Mouse (Mus musculus) small intestine, adult 2 months (tissue): ENCODE data around the gene Dusp10. TPM values are rescaled to one million over a fixed set of nuclear protein-coding genes. Genes with fewer than 3 reads are reported as not detected.

Experiments
- H3K27ac ChIP-seq: fragments of 200-500 bp; 2 replicates; pipeline ENCODE4 v1.5.1; 2012; ENCODE audit warnings: low read depth, low read length, control low read depth, inconsistent platforms; ENCODE audit not compliant: insufficient read depth
- H3K27me3 ChIP-seq: fragments of 200-500 bp; 2 replicates; pipeline ENCODE4 v1.6.1; 2012; ENCODE audit warnings: mild to moderate bottlenecking, moderate library complexity, low read length, inconsistent platforms; ENCODE audit not compliant: control insufficient read depth, insufficient read depth
- H3K36me3 ChIP-seq: fragments of 200-500 bp; 2 replicates; pipeline ENCODE4 v1.6.1; 2012; ENCODE audit warnings: mild to moderate bottlenecking, low read length, control low read depth, inconsistent platforms; ENCODE audit not compliant: control insufficient read depth, insufficient read depth
- H3K4me1 ChIP-seq: fragments of 200-500 bp; 2 replicates; pipeline ENCODE4 v1.6.1; 2012; ENCODE audit warnings: low read length, inconsistent platforms, mixed read lengths; ENCODE audit not compliant: control insufficient read depth, insufficient read depth, insufficient read length
- H3K4me3 ChIP-seq: fragments of 200-500 bp; 2 replicates; pipeline ENCODE4 v1.5.1; 2012; ENCODE audit warnings: low read depth, mild to moderate bottlenecking, control low read depth, inconsistent platforms, low read length, moderate library complexity
- CTCF ChIP-seq: fragments of 200-500 bp; IDR thresholded peaks from 2 replicates; pipeline ENCODE4 v1.5.1; 2012; ENCODE audit warnings: low read depth, mild to moderate bottlenecking, control low read depth, inconsistent platforms, low read length, moderate library complexity, mixed read lengths; ENCODE audit not compliant: insufficient replicate concordance, insufficient read length; ENCODE audit errors: extremely low read depth
- POLR2A ChIP-seq: fragments of 200-500 bp; IDR thresholded peaks from 2 replicates; pipeline ENCODE4 v1.6.1; 2012; ENCODE audit warnings: low read depth, mild to moderate bottlenecking, control low read depth, inconsistent platforms, low read length, moderate library complexity
- WGBS: fragments of 180-500 bp; shearing (Covaris S2); methylation state at CpG from one replicate; pipeline ENCODE4 v1.1.7; 2018; 5-methylcytosine and 5-hydroxymethylcytosine counted together
- polyA plus RNA-seq: library from polyadenylated mRNA; depleted of rRNA; stranded (reverse); fragments of >200 nt; gene quantifications from 2 replicates; pipeline ENCODE4 v1.2.3, GENCODE M21; 2012

The Dusp10 gene
- polyA plus RNA-seq, 1 experiment, result 26.9 TPM

GRCm38 (mm10) chr1:184064306-184064705 is 51.2 kb downstream of the Dusp10 start:
- WGBS, result 80% methylated on average over 7 of the region's 7 CpGs
- Histone ChIP-seq H3K36me3 (no peaks in the 10 kb centered on the region), H3K4me1 (peaks cover 2% of the 10 kb centered on the region; the same call in 1 of the 2 replicates), H3K4me3 (no peak overlapping the region), H3K27me3 (no peaks in the 10 kb centered on the region), H3K27ac (no peak overlapping the region)
- TF ChIP-seq POLR2A, result no peak
- no peak for TF ChIP-seq CTCF

GRCm38 (mm10) chr1:184065589-184066361 is 52.7 kb downstream of the Dusp10 start:
- H3K36me3 ChIP-seq, result no peaks in the 10 kb centered on the region
- 79% methylated on average over 13 of the region's 13 CpGs for WGBS
- H3K27me3 ChIP-seq, result no peaks in the 10 kb centered on the region
- no peak overlapping the region for H3K4me3 ChIP-seq
- TF ChIP-seq CTCF, result no peak
- no peak for TF ChIP-seq POLR2A
- H3K27ac ChIP-seq, result no peak overlapping the region
- peaks cover 2% of the 10 kb centered on the region; the same call in 1 of the 2 replicates for H3K4me1 ChIP-seq

DNA sequence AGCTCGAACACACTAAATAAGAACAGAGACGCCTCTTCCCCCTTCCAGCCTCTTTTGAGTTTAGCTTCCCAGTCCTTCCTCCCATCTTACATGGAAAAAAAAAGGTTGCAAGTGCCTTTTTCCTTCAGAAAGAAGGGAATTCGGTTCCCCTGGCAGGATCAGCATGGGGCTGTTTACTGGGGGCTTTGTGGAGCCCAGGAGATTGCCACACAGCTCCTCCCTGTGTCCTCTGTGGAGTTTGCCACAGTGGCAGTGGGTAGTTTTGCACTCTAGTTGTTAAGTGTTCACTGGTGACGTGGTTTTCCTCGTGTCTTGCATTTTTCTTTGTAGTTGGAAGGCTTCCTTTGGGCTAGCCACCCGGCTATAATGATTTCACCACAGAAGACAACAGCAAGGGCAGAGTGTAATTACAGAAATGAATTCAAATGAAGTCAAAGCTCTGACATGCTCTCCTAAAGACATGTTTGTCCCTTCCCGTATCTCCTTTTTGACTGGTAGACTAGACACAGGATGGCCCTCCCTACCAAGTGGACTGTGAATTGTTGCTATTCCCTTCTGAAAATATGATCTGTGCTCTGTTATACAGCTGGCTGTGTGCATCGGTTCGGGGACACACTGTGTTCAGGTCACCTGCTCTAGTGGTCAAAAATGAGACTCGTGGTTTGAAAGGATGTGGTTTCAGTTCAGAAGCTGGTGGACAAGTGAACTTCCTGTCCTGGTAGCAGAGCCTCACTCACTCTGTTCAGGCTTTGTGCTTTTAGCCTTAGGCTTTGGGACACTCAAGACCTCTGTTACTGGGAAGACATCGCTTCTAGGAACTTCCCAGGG is 53.6 kb downstream of the Dusp10 start:
- WGBS, result 64% methylated on average over 11 of the region's 11 CpGs
- Histone ChIP-seq H3K36me3 (0 out of 2 replicates have a peak, but pooled peaks cover 2% of the 10 kb centered on the region), H3K4me1 (peaks cover 2% of the 10 kb centered on the region; the same call in 1 of the 2 replicates), H3K4me3 (no peak overlapping the region), H3K27ac (no peak overlapping the region), H3K27me3 (no peaks in the 10 kb centered on the region)
- no peak for TF ChIP-seq POLR2A
- no peak for TF ChIP-seq CTCF

DNA sequence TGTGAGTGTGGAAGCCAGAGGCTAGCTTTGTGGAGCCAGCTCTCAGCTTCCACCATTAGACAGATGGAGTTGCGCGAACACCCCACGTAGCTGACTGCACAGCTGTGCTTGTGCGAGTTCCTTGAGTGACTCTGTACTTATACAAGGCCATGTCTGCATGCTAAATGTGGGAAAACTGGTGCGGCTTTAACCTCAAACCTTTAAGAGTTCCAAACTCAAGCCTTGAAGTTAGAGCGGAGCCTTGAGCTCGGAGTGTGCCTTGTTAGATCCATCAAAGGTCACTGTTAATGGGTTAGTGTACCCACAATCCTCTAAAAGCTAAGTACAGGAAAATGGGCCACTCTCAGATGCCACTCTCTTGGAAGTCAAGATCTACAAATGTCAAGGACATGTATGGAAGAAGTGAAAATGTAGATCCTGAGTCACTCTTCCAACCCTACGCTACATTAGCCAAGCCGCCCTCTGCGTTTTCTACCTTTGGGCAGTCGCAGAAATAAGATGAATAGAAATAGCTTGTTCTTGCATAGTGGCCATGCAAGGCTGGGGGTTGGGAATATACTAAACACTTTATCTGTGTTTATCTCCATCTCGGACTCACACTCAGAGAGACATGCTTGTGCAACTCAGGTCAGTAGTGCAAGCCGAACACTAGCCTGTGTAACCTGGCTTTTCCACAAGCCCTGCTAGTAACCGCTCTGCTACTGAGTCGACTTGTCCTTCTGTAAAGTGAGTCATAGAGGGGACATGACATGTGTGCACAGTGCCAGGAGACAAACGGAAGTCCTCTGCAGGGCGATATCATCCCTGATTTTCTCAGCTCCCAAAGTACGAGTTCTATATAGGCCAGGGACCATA is 54.8 kb downstream of the Dusp10 start:
- Histone ChIP-seq H3K4me1 (peaks cover 2% of the 10 kb centered on the region; the same call in 1 of the 2 replicates), H3K4me3 (no peak overlapping the region), H3K27ac (no peak overlapping the region), H3K36me3 (0 out of 2 replicates have a peak, but pooled peaks cover 2% of the 10 kb centered on the region), H3K27me3 (no peaks in the 10 kb centered on the region)
- WGBS, result 86% methylated on average over 18 of the region's 18 CpGs
- no peak for TF ChIP-seq CTCF

- 91% methylated on average over 12 of the region's 12 CpGs for WGBS
- no peak for TF ChIP-seq CTCF
- TF ChIP-seq POLR2A, result no peak
Observed at GRCm38 (mm10) chr1:184068971-184069370, 55.9 kb downstream of the Dusp10 start.

GRCm38 (mm10) chr1:184076065-184076464 is 63.0 kb downstream of the Dusp10 start:
- H3K27ac ChIP-seq, result no peak overlapping the region
- peaks cover 6% of the 10 kb centered on the region for H3K36me3 ChIP-seq
- H3K27me3 ChIP-seq, result no peaks in the 10 kb centered on the region
- WGBS, result 75% methylated on average over 6 of the region's 6 CpGs
- no peak overlapping the region for H3K4me3 ChIP-seq
- TF ChIP-seq CTCF, result no peak
- TF ChIP-seq POLR2A, result no peak
- H3K4me1 ChIP-seq, result no peaks in the 10 kb centered on the region

More at GRCm38 (mm10) chr1:184068971-184069370, 55.9 kb downstream of the Dusp10 start:
- H3K4me1 ChIP-seq, result peaks cover 2% of the 10 kb centered on the region; the same call in 1 of the 2 replicates
- H3K4me3 ChIP-seq, result no peak overlapping the region
- H3K27ac ChIP-seq, result no peak overlapping the region
- H3K36me3 ChIP-seq, result 0 out of 2 replicates have a peak, but pooled peaks cover 2% of the 10 kb centered on the region
- no peaks in the 10 kb centered on the region for H3K27me3 ChIP-seq
